Mouse (Mus musculus): ENCODE measurements around the gene Slc4a1ap. TPM values are rescaled to one million over a fixed set of nuclear protein-coding genes. Genes with fewer than 3 reads are reported as not detected.

The Slc4a1ap gene
- polyA plus RNA-seq (2011; ENCODE audit: insufficient read depth, insufficient read length, low read depth, missing spikeins), result 46.4 and 62.4 TPM in 2 replicates

- Histone ChIP-seq H3K4me3 (ENCODE audit: low read depth, low read length) (peak within 1 kb of the TSS; percentile 100), H3K27me3 (ENCODE audit: control insufficient read depth, insufficient read depth, low read length, poor library complexity, severe bottlenecking) (no peaks in the 10 kb centered on the region), H3K27ac (ENCODE audit: insufficient read depth, low read length) (no peak within 1 kb of the TSS), H3K4me1 (ENCODE audit: control insufficient read depth, insufficient read depth, low read length) (no peaks in the 10 kb centered on the region), H3K36me3 (ENCODE audit: control insufficient read depth, insufficient read depth, low read length, poor library complexity, severe bottlenecking) (peaks cover 11% of the 10 kb centered on the region; the same call in 1 of the 2 replicates), H3K9ac (ENCODE audit: low read depth, poor library complexity, severe bottlenecking) (peak within 1 kb of the TSS; percentile 78), H3K9me3 (replicated peaks; ENCODE audit: control insufficient read depth, insufficient read depth, low read length, poor library complexity, severe bottlenecking) (no peaks in the 10 kb centered on the region)
- TF ChIP-seq POLR2A (IDR thresholded peaks at IDR 0.05; ENCODE audit: insufficient read depth, low read length), result no peak
- no peak for TF ChIP-seq EP300 (IDR thresholded peaks at IDR 0.05; ENCODE audit: insufficient read depth, low read depth, low read length)
- no peak for TF ChIP-seq CTCF (IDR thresholded peaks at IDR 0.05; ENCODE audit: low read depth, low read length)
Observed at GRCm38 (mm10) chr5:31526354-31527116, at the start of gene Slc4a1ap. Gene Slc4a1ap, plus strand, starts transcription at chr5:31526995.

- Histone ChIP-seq H3K9ac (ENCODE audit: low read depth, poor library complexity, severe bottlenecking) (no peak overlapping the region), H3K4me1 (ENCODE audit: control insufficient read depth, insufficient read depth, low read length) (no peaks in the 10 kb centered on the region), H3K9me3 (replicated peaks; ENCODE audit: control insufficient read depth, insufficient read depth, low read length, poor library complexity, severe bottlenecking) (no peaks in the 10 kb centered on the region), H3K36me3 (ENCODE audit: control insufficient read depth, insufficient read depth, low read length, poor library complexity, severe bottlenecking) (peaks cover 34% of the 10 kb centered on the region), H3K27me3 (ENCODE audit: control insufficient read depth, insufficient read depth, low read length, poor library complexity, severe bottlenecking) (no peaks in the 10 kb centered on the region), H3K27ac (ENCODE audit: insufficient read depth, low read length) (no peak overlapping the region), H3K4me3 (ENCODE audit: low read depth, low read length) (no peak overlapping the region)
- TF ChIP-seq POLR2A (IDR thresholded peaks at IDR 0.05; ENCODE audit: insufficient read depth, low read length) (no peak), CTCF (IDR thresholded peaks at IDR 0.05; ENCODE audit: low read depth, low read length) (no peak)
Observed at GRCm38 (mm10) chr5:31480536-31480935, 46.3 kb upstream of the Slc4a1ap start.

- Histone ChIP-seq H3K4me3 (ENCODE audit: low read depth, low read length) (no peak within 1 kb of the TSS), H3K36me3 (ENCODE audit: control insufficient read depth, insufficient read depth, low read length, poor library complexity, severe bottlenecking) (peaks cover 43% of the 10 kb centered on the region), H3K4me1 (ENCODE audit: control insufficient read depth, insufficient read depth, low read length) (peaks cover 1% of the 10 kb centered on the region), H3K9me3 (replicated peaks; ENCODE audit: control insufficient read depth, insufficient read depth, low read length, poor library complexity, severe bottlenecking) (peaks cover 5% of the 10 kb centered on the region), H3K27me3 (ENCODE audit: control insufficient read depth, insufficient read depth, low read length, poor library complexity, severe bottlenecking) (no peaks in the 10 kb centered on the region), H3K9ac (ENCODE audit: low read depth, poor library complexity, severe bottlenecking) (no peak within 1 kb of the TSS), H3K27ac (ENCODE audit: insufficient read depth, low read length) (no peak within 1 kb of the TSS)
- no peak for TF ChIP-seq CTCF (IDR thresholded peaks at IDR 0.05; ENCODE audit: low read depth, low read length)
- TF ChIP-seq POLR2A (IDR thresholded peaks at IDR 0.05; ENCODE audit: insufficient read depth, low read length), result no peak
- no peak for TF ChIP-seq EP300 (IDR thresholded peaks at IDR 0.05; ENCODE audit: insufficient read depth, low read depth, low read length)
Observed at GRCm38 (mm10) chr5:31485440-31485839, 41.4 kb upstream of the Slc4a1ap start, which contains the start of gene 4930548H24Rik. Gene 4930548H24Rik, plus strand, starts transcription at chr5:31485740.

DNA sequence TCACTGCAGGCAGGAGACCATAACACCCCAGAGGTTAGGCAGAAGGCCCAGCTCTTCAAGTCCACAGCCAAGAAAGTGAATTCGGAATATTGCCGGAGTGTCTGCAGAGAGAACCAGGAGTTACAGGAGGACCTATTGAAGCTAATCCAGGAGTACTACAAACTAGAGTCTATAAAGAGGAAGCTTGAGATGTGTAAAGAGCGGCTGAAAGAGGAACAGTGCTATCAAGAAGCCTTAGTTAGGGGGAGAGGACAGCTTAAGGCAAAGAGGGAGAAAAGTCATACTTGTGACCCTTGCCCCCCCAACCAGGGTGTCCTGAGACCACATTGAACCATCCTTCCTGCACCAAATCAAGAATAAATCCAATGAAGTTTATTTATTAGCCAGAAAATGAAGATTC is 38.9 kb upstream of the Slc4a1ap start:
- H3K9me3 ChIP-seq (replicated peaks; ENCODE audit: control insufficient read depth, insufficient read depth, low read length, poor library complexity, severe bottlenecking), result peaks cover 5% of the 10 kb centered on the region
- no peaks in the 10 kb centered on the region for H3K27me3 ChIP-seq (ENCODE audit: control insufficient read depth, insufficient read depth, low read length, poor library complexity, severe bottlenecking)
- H3K36me3 ChIP-seq (ENCODE audit: control insufficient read depth, insufficient read depth, low read length, poor library complexity, severe bottlenecking), result peaks cover 27% of the 10 kb centered on the region
- peaks cover 1% of the 10 kb centered on the region for H3K4me1 ChIP-seq (ENCODE audit: control insufficient read depth, insufficient read depth, low read length)
- H3K27ac ChIP-seq (ENCODE audit: insufficient read depth, low read length), result peak overlapping the region; percentile 96
- H3K9ac ChIP-seq (ENCODE audit: low read depth, poor library complexity, severe bottlenecking), result peak overlapping the region; percentile 80
- peak overlapping the region; percentile 81 for H3K4me3 ChIP-seq (ENCODE audit: low read depth, low read length)
- TF ChIP-seq POLR2A (IDR thresholded peaks at IDR 0.05; ENCODE audit: insufficient read depth, low read length), result no peak
- TF ChIP-seq EP300 (IDR thresholded peaks at IDR 0.05; ENCODE audit: insufficient read depth, low read depth, low read length), result no peak
- TF ChIP-seq CTCF (IDR thresholded peaks at IDR 0.05; ENCODE audit: low read depth, low read length), result no peak

DNA sequence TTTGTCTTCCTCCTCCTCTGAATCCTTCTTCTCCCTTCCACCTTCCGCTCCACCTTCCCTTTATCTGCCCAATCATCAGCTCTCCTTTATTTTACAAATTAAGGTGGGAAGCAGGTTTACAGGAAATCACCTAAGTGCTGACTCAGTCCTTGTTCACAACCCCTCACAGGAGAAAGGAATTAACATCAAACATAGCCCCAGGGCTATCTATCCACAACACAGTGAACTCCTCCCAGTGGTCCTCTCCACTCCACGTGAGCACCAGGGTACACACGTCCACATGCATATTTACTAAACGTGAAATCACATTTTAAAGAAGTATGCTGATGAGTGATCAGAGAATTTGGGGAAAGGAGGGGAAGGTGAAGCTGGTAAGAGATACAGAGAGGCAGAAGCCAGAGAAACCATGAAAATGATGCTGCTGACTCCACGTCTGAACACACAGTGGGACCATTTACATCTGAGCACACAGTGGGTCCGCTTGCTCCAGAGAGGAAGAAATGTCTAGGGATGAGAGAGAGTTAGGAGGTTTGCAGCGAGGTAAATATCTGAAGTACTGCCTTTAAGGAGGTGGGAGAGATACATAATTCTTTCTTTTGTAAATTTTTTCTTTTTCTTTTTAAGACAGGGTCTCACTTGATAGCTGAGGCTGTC is 37.6 kb upstream of the Slc4a1ap start:
- Histone ChIP-seq H3K4me1 (ENCODE audit: control insufficient read depth, insufficient read depth, low read length) (peaks cover 1% of the 10 kb centered on the region), H3K27ac (ENCODE audit: insufficient read depth, low read length) (peak overlapping the region; percentile 98), H3K4me3 (ENCODE audit: low read depth, low read length) (peak overlapping the region; percentile 82), H3K36me3 (ENCODE audit: control insufficient read depth, insufficient read depth, low read length, poor library complexity, severe bottlenecking) (peaks cover 23% of the 10 kb centered on the region), H3K27me3 (ENCODE audit: control insufficient read depth, insufficient read depth, low read length, poor library complexity, severe bottlenecking) (no peaks in the 10 kb centered on the region), H3K9me3 (replicated peaks; ENCODE audit: control insufficient read depth, insufficient read depth, low read length, poor library complexity, severe bottlenecking) (peaks cover 5% of the 10 kb centered on the region), H3K9ac (ENCODE audit: low read depth, poor library complexity, severe bottlenecking) (peak overlapping the region; percentile 80)
- TF ChIP-seq EP300 (IDR thresholded peaks at IDR 0.05; ENCODE audit: insufficient read depth, low read depth, low read length), result peak; percentile 76
- TF ChIP-seq CTCF (IDR thresholded peaks at IDR 0.05; ENCODE audit: low read depth, low read length), result no peak
- peak; percentile 61 for TF ChIP-seq POLR2A (IDR thresholded peaks at IDR 0.05; ENCODE audit: insufficient read depth, low read length)

GRCm38 (mm10) chr5:31492031-31492430 is 34.8 kb upstream of the Slc4a1ap start:
- H3K4me3 ChIP-seq (ENCODE audit: low read depth, low read length), result no peak overlapping the region
- H3K9ac ChIP-seq (ENCODE audit: low read depth, poor library complexity, severe bottlenecking), result no peak overlapping the region
- H3K9me3 ChIP-seq (replicated peaks; ENCODE audit: control insufficient read depth, insufficient read depth, low read length, poor library complexity, severe bottlenecking), result peaks cover 3% of the 10 kb centered on the region
- H3K4me1 ChIP-seq (ENCODE audit: control insufficient read depth, insufficient read depth, low read length), result peaks cover 1% of the 10 kb centered on the region
- TF ChIP-seq CTCF (IDR thresholded peaks at IDR 0.05; ENCODE audit: low read depth, low read length) (no peak), EP300 (IDR thresholded peaks at IDR 0.05; ENCODE audit: insufficient read depth, low read depth, low read length) (no peak), POLR2A (IDR thresholded peaks at IDR 0.05; ENCODE audit: insufficient read depth, low read length) (no peak)
- no peak overlapping the region for H3K27ac ChIP-seq (ENCODE audit: insufficient read depth, low read length)
- peaks cover 13% of the 10 kb centered on the region for H3K36me3 ChIP-seq (ENCODE audit: control insufficient read depth, insufficient read depth, low read length, poor library complexity, severe bottlenecking)
- H3K27me3 ChIP-seq (ENCODE audit: control insufficient read depth, insufficient read depth, low read length, poor library complexity, severe bottlenecking), result no peaks in the 10 kb centered on the region
